Mouse (Mus musculus): ENCODE measurements around the gene Ccdc187. TPM values are rescaled to one million over a fixed set of nuclear protein-coding genes. Genes with fewer than 3 reads are reported as not detected.

Ccdc187 gene
- polyA plus RNA-seq, 1 experiment = not detected

GRCm38 (mm10) chr2:26240841-26241240 is 53.5 kb downstream of the Ccdc187 start:
- TF ChIP-seq POLR2A (IDR thresholded peaks at IDR 0.05; ENCODE audit: insufficient read depth, low read depth, low read length) (no peak), CTCF (IDR thresholded peaks at IDR 0.05; ENCODE audit: insufficient read depth, low read depth, low read length) (no peak)
- 55% methylated on average over 3 of the region's 3 CpGs for WGBS
- Histone ChIP-seq H3K4me1 (ENCODE audit: control insufficient read depth, insufficient read depth, low read length) (peaks cover 4% of the 10 kb centered on the region; the same call in 1 of the 2 replicates), H3K4me3 (ENCODE audit: insufficient read depth, low read depth, low read length) (no peak overlapping the region), H3K27ac (ENCODE audit: insufficient read depth, low read depth, low read length) (no peak overlapping the region)

GRCm38 (mm10) chr2:26240330-26240729 is 54.0 kb downstream of the Ccdc187 start:
- Histone ChIP-seq H3K4me1 (ENCODE audit: control insufficient read depth, insufficient read depth, low read length) (peaks cover 4% of the 10 kb centered on the region; the same call in 1 of the 2 replicates), H3K4me3 (ENCODE audit: insufficient read depth, low read depth, low read length) (no peak overlapping the region), H3K27ac (ENCODE audit: insufficient read depth, low read depth, low read length) (no peak overlapping the region)
- no peak for TF ChIP-seq CTCF (IDR thresholded peaks at IDR 0.05; ENCODE audit: insufficient read depth, low read depth, low read length)
- WGBS = 28% methylated on average over 9 of the region's 9 CpGs

- Histone ChIP-seq H3K4me1 (ENCODE audit: control insufficient read depth, insufficient read depth, low read length) (peaks cover 20% of the 10 kb centered on the region), H3K4me3 (ENCODE audit: insufficient read depth, low read depth, low read length) (peak within 1 kb of the TSS; percentile 83), H3K27ac (ENCODE audit: insufficient read depth, low read depth, low read length) (peak within 1 kb of the TSS; percentile 35; the same call in 1 of the 2 replicates)
- 2% methylated on average over 35 of the region's 36 CpGs for WGBS
- TF ChIP-seq CTCF (IDR thresholded peaks at IDR 0.05; ENCODE audit: insufficient read depth, low read depth, low read length) (no peak), POLR2A (IDR thresholded peaks at IDR 0.05; ENCODE audit: insufficient read depth, low read depth, low read length) (peak; percentile 90)
Observed at GRCm38 (mm10) chr2:26237290-26237782, 57.0 kb downstream of the Ccdc187 start, which contains the start of gene Qsox2. TSS of gene Qsox2 (minus strand) at chr2:26237525.

- Histone ChIP-seq H3K4me3 (ENCODE audit: insufficient read depth, low read depth, low read length) (peak overlapping the region; percentile 83), H3K4me1 (ENCODE audit: control insufficient read depth, insufficient read depth, low read length) (peaks cover 26% of the 10 kb centered on the region), H3K27ac (ENCODE audit: insufficient read depth, low read depth, low read length) (peak overlapping the region; percentile 35; the same call in 1 of the 2 replicates)
- under 1% methylated on average over 51 of the region's 51 CpGs for WGBS
- TF ChIP-seq CTCF (IDR thresholded peaks at IDR 0.05; ENCODE audit: insufficient read depth, low read depth, low read length) (no peak), POLR2A (IDR thresholded peaks at IDR 0.05; ENCODE audit: insufficient read depth, low read depth, low read length) (no peak)
Observed at GRCm38 (mm10) chr2:26236681-26237289, 57.6 kb downstream of the Ccdc187 start.

- peaks cover 35% of the 10 kb centered on the region for H3K4me1 ChIP-seq (ENCODE audit: control insufficient read depth, insufficient read depth, low read length)
- TF ChIP-seq CTCF (IDR thresholded peaks at IDR 0.05; ENCODE audit: insufficient read depth, low read depth, low read length) = no peak
- no peak for TF ChIP-seq POLR2A (IDR thresholded peaks at IDR 0.05; ENCODE audit: insufficient read depth, low read depth, low read length)
- H3K27ac ChIP-seq (ENCODE audit: insufficient read depth, low read depth, low read length) = no peak overlapping the region
- 81% methylated on average over 2 of the region's 2 CpGs for WGBS
- no peak overlapping the region for H3K4me3 ChIP-seq (ENCODE audit: insufficient read depth, low read depth, low read length)
Observed at GRCm38 (mm10) chr2:26234771-26235170, 59.6 kb downstream of the Ccdc187 start.

GRCm38 (mm10) chr2:26234253-26234652 is 60.1 kb downstream of the Ccdc187 start:
- 84% methylated on average over 5 of the region's 5 CpGs for WGBS
- TF ChIP-seq POLR2A (IDR thresholded peaks at IDR 0.05; ENCODE audit: insufficient read depth, low read depth, low read length) (no peak), CTCF (IDR thresholded peaks at IDR 0.05; ENCODE audit: insufficient read depth, low read depth, low read length) (no peak)
- Histone ChIP-seq H3K4me3 (ENCODE audit: insufficient read depth, low read depth, low read length) (no peak overlapping the region), H3K27ac (ENCODE audit: insufficient read depth, low read depth, low read length) (no peak overlapping the region), H3K4me1 (ENCODE audit: control insufficient read depth, insufficient read depth, low read length) (peaks cover 37% of the 10 kb centered on the region)

GRCm38 (mm10) chr2:26231366-26231765 is 63.0 kb downstream of the Ccdc187 start:
- peak overlapping the region; percentile 80 for H3K27ac ChIP-seq (ENCODE audit: insufficient read depth, low read depth, low read length)
- WGBS = 50% methylated on average over 3 of the region's 3 CpGs
- no peak overlapping the region for H3K4me3 ChIP-seq (ENCODE audit: insufficient read depth, low read depth, low read length)
- TF ChIP-seq POLR2A (IDR thresholded peaks at IDR 0.05; ENCODE audit: insufficient read depth, low read depth, low read length) = no peak
- no peak for TF ChIP-seq CTCF (IDR thresholded peaks at IDR 0.05; ENCODE audit: insufficient read depth, low read depth, low read length)
- H3K4me1 ChIP-seq (ENCODE audit: control insufficient read depth, insufficient read depth, low read length) = peaks cover 41% of the 10 kb centered on the region

- Histone ChIP-seq H3K4me1 (ENCODE audit: control insufficient read depth, insufficient read depth, low read length) (peaks cover 41% of the 10 kb centered on the region), H3K27ac (ENCODE audit: insufficient read depth, low read depth, low read length) (peak overlapping the region; percentile 92), H3K4me3 (ENCODE audit: insufficient read depth, low read depth, low read length) (no peak overlapping the region)
- no peak for TF ChIP-seq POLR2A (IDR thresholded peaks at IDR 0.05; ENCODE audit: insufficient read depth, low read depth, low read length)
- TF ChIP-seq CTCF (IDR thresholded peaks at IDR 0.05; ENCODE audit: insufficient read depth, low read depth, low read length) = no peak
- WGBS = 22% methylated on average over 4 of the region's 4 CpGs
Observed at GRCm38 (mm10) chr2:26230253-26230652, 64.1 kb downstream of the Ccdc187 start.

- 83% methylated on average over 1 of the region's 1 CpGs for WGBS
- Histone ChIP-seq H3K4me1 (ENCODE audit: control insufficient read depth, insufficient read depth, low read length) (peaks cover 26% of the 10 kb centered on the region), H3K4me3 (ENCODE audit: insufficient read depth, low read depth, low read length) (no peak overlapping the region), H3K27ac (ENCODE audit: insufficient read depth, low read depth, low read length) (no peak overlapping the region)
- TF ChIP-seq CTCF (IDR thresholded peaks at IDR 0.05; ENCODE audit: insufficient read depth, low read depth, low read length) (no peak), POLR2A (IDR thresholded peaks at IDR 0.05; ENCODE audit: insufficient read depth, low read depth, low read length) (no peak)
Observed at GRCm38 (mm10) chr2:26227788-26228187, 66.6 kb downstream of the Ccdc187 start.

Measured in olfactory bulb, adult 2 months (tissue).